Mouse (Mus musculus): ENCODE data around the gene Olfr351.

The Olfr351 gene

DNA sequence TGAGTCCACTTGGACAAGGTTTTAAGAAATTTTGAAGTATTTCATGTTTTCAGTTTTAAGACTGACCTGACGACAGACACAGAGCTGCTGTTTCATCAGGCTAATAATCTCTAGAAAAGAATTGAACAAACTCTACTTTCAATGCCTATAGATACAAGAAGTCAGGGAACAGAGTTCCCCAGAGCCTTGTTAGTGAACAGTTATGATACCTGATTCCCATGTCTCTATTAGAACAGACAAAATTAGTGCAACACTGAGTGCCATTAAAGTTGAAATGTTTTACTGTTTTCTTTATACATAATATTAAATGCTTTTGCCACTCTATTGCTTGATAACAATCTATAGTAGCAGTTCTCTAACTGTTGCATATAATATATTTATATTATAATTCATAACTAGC is at the start of gene Olfr351:
Gene Olfr351, minus strand, starts transcription at position 101 of the 400 bp plus-strand sequence.
- DNase-seq (ENCODE audit: extremely low read depth, insufficient read length, low spot score): no peak

DNA sequence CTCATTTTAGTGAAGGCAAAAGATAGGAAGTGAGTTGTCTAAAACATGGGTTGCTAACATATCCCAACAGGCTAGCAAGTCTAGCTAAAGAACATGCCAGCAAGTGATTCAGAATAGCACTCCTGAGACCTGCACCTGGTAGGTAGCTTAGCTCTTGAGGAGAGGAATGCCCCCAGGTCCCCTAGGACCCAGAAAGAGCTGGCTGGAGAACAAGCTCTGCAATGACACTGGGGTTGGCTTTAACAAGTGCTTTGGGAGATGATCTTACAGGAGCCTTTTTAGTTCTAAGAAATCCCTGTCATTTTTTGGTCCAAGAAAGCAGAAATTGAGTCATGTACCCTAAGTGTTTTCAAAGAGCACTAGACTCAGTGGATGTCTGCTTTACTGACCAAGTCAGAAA is 42.9 kb upstream of the Olfr351 start, which contains the start of gene Olfr354:
Gene Olfr354, plus strand, starts transcription at position 301 of the 400 bp plus-strand sequence.
- no peak for DNase-seq (ENCODE audit: extremely low read depth, insufficient read length, low spot score)

DNA sequence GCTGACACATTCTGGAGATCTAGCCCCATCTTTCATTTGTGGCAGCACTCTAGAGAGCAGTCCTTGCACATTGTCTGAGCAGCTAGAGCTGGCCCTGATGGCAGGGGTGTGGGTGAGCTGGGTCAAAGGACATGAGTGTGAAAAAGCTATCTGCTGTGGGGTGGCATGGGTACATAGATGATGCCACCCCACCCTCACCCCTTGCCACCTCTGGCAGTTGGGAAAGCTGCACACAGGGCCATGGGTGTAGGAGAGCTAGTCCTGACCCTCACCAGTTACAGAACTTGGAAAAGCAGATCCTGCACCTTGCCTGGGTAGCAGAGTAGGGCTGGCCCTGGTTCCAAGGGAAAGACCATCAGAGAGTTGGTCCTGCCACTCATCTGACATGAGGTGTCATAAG is 34.7 kb upstream of the Olfr351 start:
- no peak for DNase-seq (ENCODE audit: extremely low read depth, insufficient read length, low spot score)

DNA sequence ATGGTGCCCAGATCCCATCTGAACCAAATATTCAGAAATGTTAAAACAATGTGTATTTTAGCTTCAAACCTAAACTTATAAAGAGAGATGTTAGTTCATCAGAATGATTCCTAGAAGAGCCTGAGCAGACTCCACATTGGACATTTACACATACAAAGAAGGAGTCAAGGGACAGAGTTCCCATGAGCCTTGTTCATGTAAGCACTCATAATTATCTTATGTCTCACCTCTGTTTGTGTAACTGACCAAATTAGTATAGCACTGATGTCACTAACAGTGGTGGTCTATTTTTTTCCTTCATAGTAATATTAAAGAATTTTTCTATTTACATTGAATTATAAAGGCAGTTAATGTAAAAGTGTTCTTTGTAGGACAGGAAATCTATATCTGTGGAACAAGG is 30.4 kb upstream of the Olfr351 start, which contains the start of gene Olfr353:
Gene Olfr353, minus strand, starts transcription at position 101 of the 400 bp plus-strand sequence.
- DNase-seq (ENCODE audit: extremely low read depth, insufficient read length, low spot score): no peak

DNA sequence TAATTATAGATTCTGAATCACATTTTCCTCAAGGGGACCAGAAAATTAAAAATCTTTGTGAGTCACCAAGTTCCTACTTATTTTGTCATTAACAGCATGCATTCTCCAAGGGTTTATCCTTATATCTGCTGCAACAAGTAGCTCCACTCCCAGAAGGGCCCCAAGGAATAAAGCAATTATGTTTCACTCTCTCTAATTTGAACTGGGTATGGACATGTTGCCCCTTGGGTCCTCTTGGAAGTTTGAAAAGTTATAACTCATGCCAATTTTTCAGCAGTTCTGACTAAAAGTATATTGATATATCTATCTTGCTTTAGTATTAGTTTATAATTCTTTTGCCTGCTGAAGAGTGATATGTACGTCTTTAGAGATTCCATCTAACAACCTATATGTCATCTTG is 5.7 kb upstream of the Olfr351 start, which contains the start of gene Olfr352:
Gene Olfr352, plus strand, starts transcription at position 301 of the 400 bp plus-strand sequence.
- no peak for DNase-seq (ENCODE audit: extremely low read depth, insufficient read length, low spot score)

DNA sequence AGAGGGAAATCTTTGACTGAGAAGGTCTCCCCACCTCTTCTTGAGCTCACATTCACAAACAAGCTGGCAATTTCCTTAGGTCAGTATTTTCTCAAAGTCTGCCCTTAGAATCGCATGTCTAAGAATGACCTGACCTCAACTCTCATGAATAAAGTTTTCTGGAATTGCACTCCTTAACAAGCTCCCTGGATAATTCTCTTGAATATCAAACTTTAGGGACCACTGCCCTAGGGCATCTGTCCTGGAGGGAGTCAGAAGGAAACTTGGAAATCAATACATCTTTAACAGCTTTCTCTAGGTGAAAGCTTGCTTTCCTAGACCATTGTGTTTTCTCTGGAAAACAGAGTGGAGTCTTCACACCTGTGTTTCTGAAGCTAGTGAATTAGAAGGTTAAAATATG is 16.4 kb downstream of the Olfr351 start, which contains the start of gene Olfr350:
Gene Olfr350, plus strand, starts transcription at position 301 of the 400 bp plus-strand sequence.
- DNase-seq (ENCODE audit: extremely low read depth, insufficient read length, low spot score): no peak

DNA sequence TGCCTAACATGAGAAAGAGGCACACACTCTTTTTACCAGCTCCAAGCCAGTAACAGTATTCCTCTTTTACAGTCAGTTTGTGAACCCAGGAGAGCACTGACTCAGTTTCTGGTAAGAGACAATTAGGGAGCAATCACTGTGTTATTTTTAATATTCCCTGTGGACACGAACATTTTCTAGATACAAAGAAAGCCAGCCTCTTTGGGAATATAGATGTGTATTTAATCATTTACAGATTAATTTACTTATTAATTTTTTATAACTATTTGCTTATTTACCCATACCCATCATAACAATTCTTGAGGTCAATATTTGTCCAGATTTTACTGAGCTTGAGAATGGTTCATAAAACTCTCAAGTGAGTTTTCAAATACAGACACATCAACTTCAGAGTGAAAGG is 45.5 kb downstream of the Olfr351 start, which contains the start of gene Olfr3:
Gene Olfr3, minus strand, starts transcription at position 101 of the 400 bp plus-strand sequence.
- no peak for DNase-seq (ENCODE audit: extremely low read depth, insufficient read length, low spot score)

All from 3134 (cell line).